Mouse (Mus musculus) bone marrow, adult 2 months (tissue): ENCODE data around the gene Grb10. TPM values are rescaled to one million over a fixed set of nuclear protein-coding genes. Genes with fewer than 3 reads are reported as not detected.

Experiments
- H3K27ac ChIP-seq: fragments of 200-500 bp; 2 replicates; pipeline ENCODE4 v1.5.1; 2012; ENCODE audit warnings: low read depth, mild to moderate bottlenecking, control low read depth, inconsistent platforms, low read length; ENCODE audit not compliant: control insufficient read depth, poor library complexity, insufficient read depth
- H3K4me1 ChIP-seq: fragments of 200-500 bp; 2 replicates; pipeline ENCODE4 v1.6.1; 2011; ENCODE audit warnings: low read length; ENCODE audit not compliant: control insufficient read depth, insufficient read depth
- H3K4me3 ChIP-seq: fragments of 200-500 bp; replicated peaks from 2 replicates; pipeline ENCODE3; 2011; ENCODE audit warnings: mild to moderate bottlenecking, low read depth, low read length, control low read depth; ENCODE audit not compliant: control insufficient read depth
- CTCF ChIP-seq: fragments of 200-500 bp; IDR thresholded peaks from 2 replicates; pipeline ENCODE4 v1.5.1; 2011; ENCODE audit warnings: low read length, control low read depth; ENCODE audit not compliant: control insufficient read depth, insufficient read depth
- POLR2A ChIP-seq: fragments of 200-500 bp; IDR thresholded peaks from 2 replicates; pipeline ENCODE4 v1.6.1; 2011; ENCODE audit warnings: low read depth, mild to moderate bottlenecking, control low read depth, low read length, borderline replicate concordance; ENCODE audit not compliant: control insufficient read depth
- WGBS: fragments of 180-500 bp; shearing (Covaris S2); methylation state at CpG from one replicate; pipeline ENCODE4 v1.1.7; 2018; 5-methylcytosine and 5-hydroxymethylcytosine counted together
- polyA plus RNA-seq: library from polyadenylated mRNA; stranded (reverse); fragments of >200 nt; gene quantifications from 2 replicates; pipeline ENCODE4 v1.2.4, GENCODE M21; 2011; ENCODE audit warnings: low replicate concordance; ENCODE audit not compliant: missing spikeins, insufficient read depth, insufficient read length

The Grb10 gene
- polyA plus RNA-seq, 1 experiment: 17.0 TPM

GRCm38 (mm10) chr11:11934808-11935207 is 103.7 kb downstream of the Grb10 start:
- H3K27ac ChIP-seq: no peak overlapping the region
- 64% methylated on average over 8 of the region's 8 CpGs for WGBS
- no peaks in the 10 kb centered on the region for H3K4me1 ChIP-seq
- H3K4me3 ChIP-seq: no peak overlapping the region
- no peak for TF ChIP-seq POLR2A
- no peak for TF ChIP-seq CTCF

DNA sequence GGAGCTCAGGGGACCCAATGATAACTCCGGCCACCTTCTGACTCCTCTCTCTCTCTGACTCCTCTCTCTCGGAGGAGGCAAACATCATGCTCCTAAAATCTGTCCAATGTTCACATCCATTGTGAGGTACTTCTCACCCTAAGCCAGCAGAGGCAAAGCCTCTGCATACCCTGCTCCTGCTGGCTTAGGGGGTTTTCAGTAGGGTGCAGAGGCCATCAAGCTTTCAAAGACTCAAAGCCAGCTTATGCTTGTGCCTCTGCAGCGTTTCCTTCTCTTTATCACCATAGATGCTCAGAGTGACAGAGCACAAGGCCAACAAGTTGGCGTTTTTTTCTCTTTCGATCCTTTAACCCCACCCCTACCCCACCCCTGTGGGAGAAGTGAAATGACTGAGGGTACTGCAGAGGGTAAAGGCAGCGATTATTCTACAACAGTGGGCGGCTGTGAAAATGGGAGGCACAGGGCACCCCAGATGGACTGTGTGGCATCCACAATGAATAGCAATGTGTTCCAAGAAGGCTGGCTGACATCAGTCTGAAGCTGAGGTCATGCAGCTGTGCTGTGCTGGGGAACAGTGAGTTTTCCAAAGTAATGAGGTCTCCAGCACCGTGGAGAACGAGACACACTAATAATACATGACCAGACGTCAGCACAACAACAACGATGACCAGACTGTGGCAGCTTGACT is 106.2 kb downstream of the Grb10 start:
- no peaks in the 10 kb centered on the region for H3K4me1 ChIP-seq
- no peak overlapping the region for H3K4me3 ChIP-seq
- no peak overlapping the region for H3K27ac ChIP-seq
- no peak for TF ChIP-seq POLR2A
- TF ChIP-seq CTCF: no peak
- 67% methylated on average over 11 of the region's 11 CpGs for WGBS

- WGBS: 82% methylated on average over 5 of the region's 5 CpGs
- Histone ChIP-seq H3K4me1 (no peaks in the 10 kb centered on the region), H3K4me3 (no peak overlapping the region), H3K27ac (no peak overlapping the region)
- TF ChIP-seq POLR2A: no peak
Observed at GRCm38 (mm10) chr11:11931688-11932087, 106.8 kb downstream of the Grb10 start.

GRCm38 (mm10) chr11:11930527-11930926 is 108.0 kb downstream of the Grb10 start:
- no peak for TF ChIP-seq POLR2A
- TF ChIP-seq CTCF: no peak
- Histone ChIP-seq H3K27ac (no peak overlapping the region), H3K4me3 (no peak overlapping the region), H3K4me1 (no peaks in the 10 kb centered on the region)
- WGBS: 88% methylated on average over 11 of the region's 11 CpGs

DNA sequence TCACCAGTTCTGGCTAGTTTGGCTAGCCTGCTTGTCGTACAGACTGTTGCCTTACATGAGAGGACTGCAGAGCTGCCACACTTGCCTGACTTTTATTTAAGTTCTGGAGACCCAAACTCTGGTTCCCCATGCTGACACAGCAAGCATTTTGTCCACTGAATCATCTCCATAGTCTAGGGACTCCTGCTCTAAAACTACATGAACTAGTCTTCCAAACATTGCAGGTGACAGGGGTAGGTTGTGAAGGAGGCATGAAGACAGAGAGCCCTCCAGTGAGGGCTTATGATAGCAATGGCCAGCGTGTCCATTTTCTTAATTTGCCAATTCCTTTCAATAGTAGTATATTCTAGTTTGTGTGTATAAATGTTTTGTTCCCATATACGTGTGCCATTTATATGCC is 109.4 kb downstream of the Grb10 start:
- WGBS: 71% methylated on average over 3 of the region's 3 CpGs
- Histone ChIP-seq H3K4me3 (no peak overlapping the region), H3K27ac (no peak overlapping the region), H3K4me1 (no peaks in the 10 kb centered on the region)
- TF ChIP-seq POLR2A (no peak), CTCF (no peak)

- WGBS: 72% methylated on average over 2 of the region's 2 CpGs
- H3K4me3 ChIP-seq: no peak overlapping the region
- no peaks in the 10 kb centered on the region for H3K4me1 ChIP-seq
- TF ChIP-seq POLR2A (no peak), CTCF (no peak)
- H3K27ac ChIP-seq: no peak overlapping the region
Observed at GRCm38 (mm10) chr11:11928586-11928985, 109.9 kb downstream of the Grb10 start.

GRCm38 (mm10) chr11:11923900-11924299 is 114.6 kb downstream of the Grb10 start:
- TF ChIP-seq CTCF (no peak), POLR2A (no peak)
- 60% methylated on average over 3 of the region's 3 CpGs for WGBS
- no peak overlapping the region for H3K27ac ChIP-seq
- H3K4me1 ChIP-seq: no peaks in the 10 kb centered on the region
- H3K4me3 ChIP-seq: no peak overlapping the region

- WGBS: 63% methylated on average over 3 of the region's 3 CpGs
- H3K27ac ChIP-seq: no peak overlapping the region
- TF ChIP-seq CTCF: no peak
- TF ChIP-seq POLR2A: no peak
Observed at GRCm38 (mm10) chr11:11923345-11923744, 115.1 kb downstream of the Grb10 start.

GRCm38 (mm10) chr11:11922106-11922505 is 116.4 kb downstream of the Grb10 start:
- TF ChIP-seq POLR2A (no peak), CTCF (no peak)
- H3K4me3 ChIP-seq: no peak overlapping the region
- no peaks in the 10 kb centered on the region for H3K4me1 ChIP-seq
- 78% methylated on average over 2 of the region's 2 CpGs for WGBS
- no peak overlapping the region for H3K27ac ChIP-seq

More at GRCm38 (mm10) chr11:11923345-11923744, 115.1 kb downstream of the Grb10 start:
- Histone ChIP-seq H3K4me1 (no peaks in the 10 kb centered on the region), H3K4me3 (no peak overlapping the region)
